In genomic region chr5:21513363-21513762, GRCm38 (mm10) we compare ENCODE assay signal across 18 mouse cellular contexts. TPM values are rescaled to one million over a fixed set of nuclear protein-coding genes. Genes with fewer than 3 reads are reported as not detected.
DNase-seq lines count a peak whose midpoint lies in the region; ATAC-seq and TF ChIP-seq lines count a peak whose summit lies in the region.
"Had no signal": no experiment of that assay in that cellular context is flagged by ENCODE, and none has a peak within 500 bp of the region (broad histone marks: within the 10 kb centered on the region; RNA-seq: fewer than 3 reads in every experiment).

No protein-coding gene starts in this region.

- H3K4me3 ChIP-seq in heart, postnatal 0 days (ENCODE audit: low read depth, low read length) = no peak overlapping the region
- no peak overlapping the region for H3K4me3 ChIP-seq in lung, embryonic 14.5 days (ENCODE audit: low read depth, low read length)
- no peak overlapping the region for H3K4me3 ChIP-seq in stomach, embryonic 14.5 days (ENCODE audit: low read depth, low read length)
- H3K4me3 ChIP-seq: hindbrain, embryonic 12.5 days; liver, embryonic 12.5 days had no signal

- H3K4me2 ChIP-seq in heart, postnatal 0 days (ENCODE audit: low read depth, low read length) = no peak overlapping the region
- H3K4me2 ChIP-seq in lung, embryonic 14.5 days = no peak overlapping the region
- no peak overlapping the region for H3K4me2 ChIP-seq in stomach, embryonic 14.5 days (replicated peaks; ENCODE audit: low read depth, low read length)
- H3K4me2 ChIP-seq: hindbrain, embryonic 12.5 days; liver, embryonic 12.5 days had no signal

- DNase-seq in frontal cortex, postnatal 36 days (ENCODE audit: low spot score in 2 of 2) = no peak
- peak; percentile 26 for DNase-seq in heart, postnatal 0 days (ENCODE audit: low spot score)
- no peak for DNase-seq in heart, postnatal 4 days
- peak; percentile 31 for DNase-seq in lung, embryonic 14.5 days
- DNase-seq in lung, postnatal 10 days = no peak
- DNase-seq in urinary bladder, adult 18-20 months (ENCODE audit: low spot score in 2 of 2) = no peak
- DNase-seq: cerebellum, adult 9-10 months; kidney, adult 11 months; left cerebral cortex, postnatal 4 days; lung, postnatal 14 days; thymus, adult 2 months had no signal

- H3K27ac ChIP-seq in heart, postnatal 0 days (ENCODE audit: low read depth) = no peak overlapping the region; the same call in 1 of the 2 replicates
- no peak overlapping the region; the same call in 1 of the 2 replicates for H3K27ac ChIP-seq in lung, embryonic 14.5 days (ENCODE audit: low read depth)
- H3K27ac ChIP-seq in stomach, embryonic 14.5 days (ENCODE audit: low read length) = peak overlapping the region; percentile 21; the same call in 1 of the 2 replicates
- H3K27ac ChIP-seq: hindbrain, embryonic 12.5 days; liver, embryonic 12.5 days had no signal

- no peaks in the 10 kb centered on the region for H3K27me3 ChIP-seq in heart, postnatal 0 days (ENCODE audit: control insufficient read depth, insufficient read depth, low read length)
- H3K27me3 ChIP-seq in lung, embryonic 14.5 days (ENCODE audit: insufficient read depth, low read length) = no peaks in the 10 kb centered on the region
- no peaks in the 10 kb centered on the region for H3K27me3 ChIP-seq in stomach, embryonic 14.5 days (ENCODE audit: control insufficient read depth, insufficient read depth, low read length)
- H3K27me3 ChIP-seq: hindbrain, embryonic 12.5 days; liver, embryonic 12.5 days had no signal

- peak; percentile 83 for ATAC-seq in frontal cortex, adult (ENCODE audit: low TSS enrichment)
- ATAC-seq in heart, postnatal 0 days (ENCODE audit: insufficient read depth, low read depth) = 0 out of 2 replicates have a peak, but pooled peaks have one; percentile 39
- ATAC-seq in lung, embryonic 14.5 days (ENCODE audit: insufficient read depth) = no peak
- ATAC-seq in stomach, embryonic 14.5 days (ENCODE audit: insufficient number of reproducible peaks, insufficient read depth, low FRiP score, low read depth) = peak; percentile 66; the same call in 1 of the 2 replicates
- ATAC-seq: liver, embryonic 12.5 days had no signal

- H3K4me1 ChIP-seq in heart, postnatal 0 days (ENCODE audit: control insufficient read depth, insufficient read depth) = 0 out of 2 replicates have a peak, but pooled peaks cover 3% of the 10 kb centered on the region
- no peaks in the 10 kb centered on the region for H3K4me1 ChIP-seq in lung, embryonic 14.5 days (ENCODE audit: insufficient read depth)
- no peaks in the 10 kb centered on the region for H3K4me1 ChIP-seq in stomach, embryonic 14.5 days (ENCODE audit: control insufficient read depth, insufficient read depth, low read length)
- H3K4me1 ChIP-seq: hindbrain, embryonic 12.5 days; liver, embryonic 12.5 days had no signal

- no peaks in the 10 kb centered on the region for H3K36me3 ChIP-seq in heart, postnatal 0 days (replicated peaks; ENCODE audit: control insufficient read depth, insufficient read depth, low read length)
- H3K36me3 ChIP-seq in lung, embryonic 14.5 days (ENCODE audit: insufficient read depth) = no peaks in the 10 kb centered on the region
- no peaks in the 10 kb centered on the region for H3K36me3 ChIP-seq in stomach, embryonic 14.5 days (ENCODE audit: control insufficient read depth, insufficient read depth, low read length)
- H3K36me3 ChIP-seq: hindbrain, embryonic 12.5 days; liver, embryonic 12.5 days had no signal

- TF ChIP-seq EP300 in heart, postnatal 0 days (IDR thresholded peaks at IDR 0.05; ENCODE audit: low read depth) = no peak

- no peaks in the 10 kb centered on the region for H3K9me3 ChIP-seq in heart, postnatal 0 days (replicated peaks; ENCODE audit: control insufficient read depth, low read length)
- H3K9me3 ChIP-seq in lung, embryonic 14.5 days (ENCODE audit: low read depth, low read length) = no peaks in the 10 kb centered on the region
- H3K9me3 ChIP-seq in stomach, embryonic 14.5 days (ENCODE audit: control insufficient read depth, low read depth, low read length) = no peaks in the 10 kb centered on the region
- H3K9me3 ChIP-seq: hindbrain, embryonic 12.5 days; liver, embryonic 12.5 days had no signal

- no peak overlapping the region for H3K9ac ChIP-seq in heart, postnatal 0 days (replicated peaks; ENCODE audit: low read depth, low read length)
- H3K9ac ChIP-seq in lung, embryonic 14.5 days = no peak overlapping the region
- no peak overlapping the region for H3K9ac ChIP-seq in stomach, embryonic 14.5 days (replicated peaks; ENCODE audit: low read depth, low read length)
- H3K9ac ChIP-seq: hindbrain, embryonic 12.5 days; liver, embryonic 12.5 days had no signal

- no peak for TF ChIP-seq CTCF in heart, postnatal 0 days (IDR thresholded peaks at IDR 0.05; ENCODE audit: low read depth)
- no peak for TF ChIP-seq CTCF in lung, embryonic 14.5 days (IDR thresholded peaks at IDR 0.05; ENCODE audit: low read depth)

- 24% methylated on average over 10 of the region's 10 CpGs for WGBS in heart, postnatal 0 days
- 48% methylated on average over 10 of the region's 10 CpGs for WGBS in lung, embryonic 14.5 days
- 42% methylated on average over 10 of the region's 10 CpGs for WGBS in stomach, embryonic 14.5 days

RNA-seq across cellular contexts. Expression of gene Lrrc17, which starts 30.0 kb away (rescaled TPM):
- total RNA-seq in heart, postnatal 0 days (2014; rRNA removed; ENCODE audit: low replicate concordance) = 17.5 and 23.1 TPM in 2 replicates
- polyA plus RNA-seq in heart, postnatal 0 days (2015; fragmentation: Nextera tagmentation; extraction: Ambion mirVana) = 12.3 and 13.4 TPM in 2 replicates
- total RNA-seq in heart, postnatal 4 days (2021) = 10 to 100 TPM; 16.0 to 17.8 TPM
- polyA plus RNA-seq in lung, embryonic 14.5 days (2014; fragmentation: Nextera tagmentation; extraction: Ambion mirVana) = 39.5 and 45.3 TPM in 2 replicates
- polyA plus RNA-seq in stomach, embryonic 14.5 days (2014; fragmentation: Nextera tagmentation; extraction: Ambion mirVana) = 66.1 and 70.1 TPM in 2 replicates
- total RNA-seq: megakaryocyte-erythroid progenitor cell, adult 5-6 weeks; MEL had no signal
- polyA plus RNA-seq: cortical plate, adult 2 months had no signal

Comparison
In these comparisons a context has a peak if more than half of its experiments do, and no peak if none do; other contexts are left out.
1. DNase-seq: peak in heart, postnatal 0 days (single experiment) and lung, embryonic 14.5 days (single experiment); none in frontal cortex, postnatal 36 days (0 of 2), heart, postnatal 4 days (single experiment), lung, postnatal 10 days (single experiment) and urinary bladder, adult 18-20 months (0 of 2).